Mouse (Mus musculus): ENCODE data around the gene Lhx6.

Gene Lhx6

GRCm38 (mm10) chr2:36039297-36039985 lies 65.8 kb downstream of the Lhx6 start:
- in situ Hi-C loops (cut with MboI, MseI), result no loop called here

GRCm38 (mm10) chr2:36035413-36036081 lies 69.7 kb downstream of the Lhx6 start:
- in situ Hi-C loops (cut with MboI, MseI), result no loop called here

- in situ Hi-C loops (cut with MboI, MseI), result no loop called here
Measured at GRCm38 (mm10) chr2:36034898-36035297, 70.3 kb downstream of the Lhx6 start.

GRCm38 (mm10) chr2:36033966-36034365 lies 71.2 kb downstream of the Lhx6 start:
- in situ Hi-C loops (cut with MboI, MseI), result no loop called here

GRCm38 (mm10) chr2:36032884-36033283 lies 72.3 kb downstream of the Lhx6 start:
- in situ Hi-C loops (cut with MboI, MseI), result no loop called here

All from T-helper 1 cell (primary cell).